Mouse (Mus musculus): ENCODE results near the gene Epb41l3.

The Epb41l3 gene

GRCm38 (mm10) chr17:69075501-69076237 is at the start of gene Epb41l3:
Gene Epb41l3 (plus strand): TSS chr17:69075683.
- DNase-seq (ENCODE audit: low spot score in 2 of 2) = peak; percentile 86 to 90

GRCm38 (mm10) chr17:69038760-69039675 is 36.5 kb upstream of the Epb41l3 start:
- no peak for DNase-seq (ENCODE audit: low spot score in 2 of 2)

GRCm38 (mm10) chr17:69041516-69041915 is 34.0 kb upstream of the Epb41l3 start:
- DNase-seq (ENCODE audit: low spot score in 2 of 2) = no peak

- no peak for DNase-seq (ENCODE audit: low spot score in 2 of 2)
Measured at GRCm38 (mm10) chr17:69048826-69049225, 26.7 kb upstream of the Epb41l3 start.

GRCm38 (mm10) chr17:69054029-69054428 is 21.5 kb upstream of the Epb41l3 start:
- peak in 1 of 2 experiments; percentile 26 for DNase-seq (ENCODE audit: low spot score in 2 of 2)

- DNase-seq (ENCODE audit: low spot score in 2 of 2) = peak in 1 of 2 experiments; percentile 25
Measured at GRCm38 (mm10) chr17:69059760-69060159, 15.7 kb upstream of the Epb41l3 start.

GRCm38 (mm10) chr17:69060388-69060787 is 15.1 kb upstream of the Epb41l3 start:
- DNase-seq (ENCODE audit: low spot score in 2 of 2) = no peak

GRCm38 (mm10) chr17:69061883-69062745 is 13.4 kb upstream of the Epb41l3 start:
- no peak for DNase-seq (ENCODE audit: low spot score in 2 of 2)

- no peak for DNase-seq (ENCODE audit: low spot score in 2 of 2)
Measured at GRCm38 (mm10) chr17:69067937-69068739, 7.3 kb upstream of the Epb41l3 start.

- DNase-seq (ENCODE audit: low spot score in 2 of 2) = no peak
Measured at GRCm38 (mm10) chr17:69074095-69074494, 1.4 kb upstream of the Epb41l3 start.

GRCm38 (mm10) chr17:69076238-69076625 is 749 bp downstream of the Epb41l3 start:
- DNase-seq (ENCODE audit: low spot score in 2 of 2) = peak; percentile 79 to 85

GRCm38 (mm10) chr17:69076747-69077543 is 1.5 kb downstream of the Epb41l3 start:
- DNase-seq (ENCODE audit: low spot score in 2 of 2) = peak; percentile 28

- DNase-seq (ENCODE audit: low spot score in 2 of 2) = no peak
Measured at GRCm38 (mm10) chr17:69077544-69077920, 2.0 kb downstream of the Epb41l3 start.

- no peak for DNase-seq (ENCODE audit: low spot score in 2 of 2)
Measured at GRCm38 (mm10) chr17:69082316-69082715, 6.8 kb downstream of the Epb41l3 start.

- DNase-seq (ENCODE audit: low spot score in 2 of 2) = no peak
Measured at GRCm38 (mm10) chr17:69091618-69092017, 16.1 kb downstream of the Epb41l3 start.

- no peak for DNase-seq (ENCODE audit: low spot score in 2 of 2)
Measured at GRCm38 (mm10) chr17:69097068-69097467, 21.6 kb downstream of the Epb41l3 start.

GRCm38 (mm10) chr17:69097955-69098354 is 22.5 kb downstream of the Epb41l3 start:
- no peak for DNase-seq (ENCODE audit: low spot score in 2 of 2)

- no peak for DNase-seq (ENCODE audit: low spot score in 2 of 2)
Measured at GRCm38 (mm10) chr17:69103326-69103725, 27.8 kb downstream of the Epb41l3 start.

- no peak for DNase-seq (ENCODE audit: low spot score in 2 of 2)
Measured at GRCm38 (mm10) chr17:69105035-69105798, 29.7 kb downstream of the Epb41l3 start.

All from frontal cortex, postnatal 36 days (tissue).